Mouse (Mus musculus): ENCODE data around the gene Aurkaip1.

- TF ChIP-seq CTCF (IDR thresholded peaks at IDR 0.05; ENCODE audit: extremely low read depth, insufficient read depth, low read length) (no peak), POLR2A (IDR thresholded peaks at IDR 0.05; ENCODE audit: extremely low read depth, insufficient read depth, low read length) (no peak)
These were observed 39.7 kb upstream of the Aurkaip1 start for GRCm38 (mm10) chr4:155791240-155791933.
